ENCODE assay signal across 14 mouse cellular contexts in genomic region chr7:18511479-18511878, GRCm38 (mm10). TPM values are rescaled to one million over a fixed set of nuclear protein-coding genes. Genes with fewer than 3 reads are reported as not detected.
DNase-seq lines count a peak whose midpoint lies in the region; ATAC-seq lines count a peak whose summit lies in the region.
"Had no signal": no experiment of that assay in that cellular context is flagged by ENCODE, and none has a peak within 500 bp of the region (broad histone marks: within the 10 kb centered on the region; RNA-seq: fewer than 3 reads in every experiment).

No protein-coding gene starts in this region.

- H3K4me3 ChIP-seq in neural tube, embryonic 15.5 days (replicated peaks): no peak overlapping the region
- H3K4me3 ChIP-seq: embryonic facial prominence, embryonic 15.5 days; limb, embryonic 13.5 days had no signal

- H3K4me1 ChIP-seq in neural tube, embryonic 15.5 days: no peaks in the 10 kb centered on the region
- H3K4me1 ChIP-seq: embryonic facial prominence, embryonic 15.5 days; limb, embryonic 13.5 days had no signal

- H3K9ac ChIP-seq in neural tube, embryonic 15.5 days (replicated peaks): no peak overlapping the region
- H3K9ac ChIP-seq: embryonic facial prominence, embryonic 15.5 days; limb, embryonic 13.5 days had no signal

- DNase-seq in heart, postnatal 4 days: peak; percentile 24
- DNase-seq in heart, adult 11 months: no peak
- DNase-seq in neural tube, embryonic 10.5 days (ENCODE audit: extremely low spot score, low spot score): peak; percentile 26
- peak; percentile 51 for DNase-seq in embryo, embryonic 10 days (ENCODE audit: low spot score)
- peak; percentile 34 for DNase-seq in mesoderm, embryonic 11.5 days (ENCODE audit: low read depth, low spot score)
- no peak for DNase-seq in layer of hippocampus, postnatal 10 days (ENCODE audit: low spot score in 2 of 2)
- no peak for DNase-seq in gastrocnemius, postnatal 4 days (ENCODE audit: low spot score in 2 of 2)
- DNase-seq: gastrocnemius, postnatal 36 days had no signal

- no peak overlapping the region for H3K27ac ChIP-seq in neural tube, embryonic 15.5 days (replicated peaks)
- H3K27ac ChIP-seq: embryonic facial prominence, embryonic 15.5 days; limb, embryonic 13.5 days had no signal

- WGBS in neural tube, embryonic 15.5 days: 32% methylated on average over 9 of the region's 9 CpGs

- no peak overlapping the region for H3K4me2 ChIP-seq in neural tube, embryonic 15.5 days
- H3K4me2 ChIP-seq: embryonic facial prominence, embryonic 15.5 days; limb, embryonic 13.5 days had no signal

- ATAC-seq in neural tube, embryonic 15.5 days (ENCODE audit: low FRiP score): no peak
- ATAC-seq: inflammation-experienced regulatory T-cells, adult 6 months had no signal

- H3K27me3 ChIP-seq in neural tube, embryonic 15.5 days (replicated peaks): no peaks in the 10 kb centered on the region
- H3K27me3 ChIP-seq: embryonic facial prominence, embryonic 15.5 days; limb, embryonic 13.5 days had no signal

- no peaks in the 10 kb centered on the region for H3K36me3 ChIP-seq in neural tube, embryonic 15.5 days
- H3K36me3 ChIP-seq: embryonic facial prominence, embryonic 15.5 days; limb, embryonic 13.5 days had no signal

- no peaks in the 10 kb centered on the region for H3K9me3 ChIP-seq in neural tube, embryonic 15.5 days (replicated peaks)
- H3K9me3 ChIP-seq: embryonic facial prominence, embryonic 15.5 days; limb, embryonic 13.5 days had no signal

RNA-seq across cellular contexts. Expression of gene Psg25, which starts 20.6 kb away (rescaled TPM):
- total RNA-seq in heart, postnatal 4 days (2021): not detected
- polyA plus RNA-seq in neural tube, embryonic 15.5 days (2015; fragmentation: Nextera tagmentation; extraction: Ambion mirVana): not detected in 2 replicates
- not detected for total RNA-seq in layer of hippocampus, postnatal 10 days (2021)
- not detected for total RNA-seq in gastrocnemius, postnatal 4 days (2021)
- total RNA-seq: gastrocnemius, postnatal 36 days; megakaryocyte-erythroid progenitor cell, adult 5-6 weeks had no signal
- polyA plus RNA-seq: embryonic facial prominence, embryonic 15.5 days; inflammation-experienced regulatory T-cells, adult 6 months; limb, embryonic 13.5 days; testis, adult 2 months had no signal

RNA-seq across cellular contexts. Expression of gene Psg26, which starts 27.5 kb away (rescaled TPM):
- not detected for total RNA-seq in heart, postnatal 4 days (2021)
- not detected in 2 replicates for polyA plus RNA-seq in neural tube, embryonic 15.5 days (2015; fragmentation: Nextera tagmentation; extraction: Ambion mirVana)
- not detected for total RNA-seq in layer of hippocampus, postnatal 10 days (2021)
- total RNA-seq in gastrocnemius, postnatal 4 days (2021): not detected
- total RNA-seq: gastrocnemius, postnatal 36 days; megakaryocyte-erythroid progenitor cell, adult 5-6 weeks had no signal
- polyA plus RNA-seq: embryonic facial prominence, embryonic 15.5 days; inflammation-experienced regulatory T-cells, adult 6 months; limb, embryonic 13.5 days; testis, adult 2 months had no signal

RNA-seq across cellular contexts. Expression of gene Psg27, which starts 55.6 kb away (rescaled TPM):
- not detected for total RNA-seq in heart, postnatal 4 days (2021)
- polyA plus RNA-seq in neural tube, embryonic 15.5 days (2015; fragmentation: Nextera tagmentation; extraction: Ambion mirVana): not detected in 2 replicates
- total RNA-seq in layer of hippocampus, postnatal 10 days (2021): not detected
- total RNA-seq in gastrocnemius, postnatal 4 days (2021): not detected
- total RNA-seq: gastrocnemius, postnatal 36 days; megakaryocyte-erythroid progenitor cell, adult 5-6 weeks had no signal
- polyA plus RNA-seq: embryonic facial prominence, embryonic 15.5 days; inflammation-experienced regulatory T-cells, adult 6 months; limb, embryonic 13.5 days; testis, adult 2 months had no signal

Comparison
In these comparisons a context has a peak if more than half of its experiments do, and no peak if none do; other contexts are left out.
1. DNase-seq: peak in heart, postnatal 4 days (single experiment), neural tube, embryonic 10.5 days (single experiment), embryo, embryonic 10 days (single experiment) and mesoderm, embryonic 11.5 days (single experiment); none in heart, adult 11 months (single experiment), layer of hippocampus, postnatal 10 days (0 of 2) and gastrocnemius, postnatal 4 days (0 of 2).